Mouse (Mus musculus): ENCODE measurements around the gene Wnt7a. TPM values are rescaled to one million over a fixed set of nuclear protein-coding genes. Genes with fewer than 3 reads are reported as not detected.

Wnt7a gene
- polyA plus RNA-seq (2012; rRNA removed), result 11.2 and 11.7 TPM in 2 replicates

DNA sequence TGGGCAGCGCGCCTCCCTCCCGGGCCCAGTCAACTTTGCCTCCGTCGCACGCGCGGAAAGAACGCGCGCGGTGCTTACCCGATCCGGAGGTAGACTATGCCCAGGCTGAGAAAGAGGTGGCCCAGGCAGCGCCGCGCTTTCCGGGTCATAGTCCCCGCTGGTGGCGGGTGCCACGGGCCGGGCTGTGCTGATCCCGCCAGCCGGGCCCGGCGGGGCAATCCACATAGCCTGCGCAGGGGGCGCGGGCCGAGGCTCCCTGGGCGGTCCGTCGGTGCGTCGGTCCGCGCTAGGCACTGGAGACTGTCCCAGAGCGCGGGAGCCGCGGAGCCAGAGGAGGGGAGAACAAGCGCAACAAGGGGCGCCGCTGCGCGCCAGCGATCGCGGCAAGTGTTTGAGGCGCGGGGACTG lies at the start of gene Wnt7a:
Gene Wnt7a (minus strand): TSS at position 403 of the 408 bp plus-strand sequence.

Other genes starting within 250 kb of the Wnt7a start
- gene Fbln2, start 198.9 kb downstream of the Wnt7a start, polyA plus RNA-seq (2012; rRNA removed), result 99.1 and 173 TPM in 2 replicates
- 8.8 and 10.2 TPM in 2 replicates for gene Chchd4, start 62.2 kb upstream of the Wnt7a start, polyA plus RNA-seq (2012; rRNA removed)
- 43.7 and 53.0 TPM in 2 replicates for gene Tmem43, start 62.3 kb upstream of the Wnt7a start, polyA plus RNA-seq (2012; rRNA removed)
- 11.2 and 12.5 TPM in 2 replicates for gene Xpc, start 104.5 kb upstream of the Wnt7a start, polyA plus RNA-seq (2012; rRNA removed)
- 11.7 and 17.4 TPM in 2 replicates for gene Lsm3, start 104.6 kb upstream of the Wnt7a start, polyA plus RNA-seq (2012; rRNA removed)